Mouse (Mus musculus) heart, embryonic 11.5 days (tissue): ENCODE measurements around the gene Plekhb2. TPM values are rescaled to one million over a fixed set of nuclear protein-coding genes. Genes with fewer than 3 reads are reported as not detected.

Experiments used
- ATAC-seq: fragments of 200-750 bp; cut with Nextera tagmentation; replicated peaks from 2 replicates; pipeline ENCODE4 v1.8.0; 2017; ENCODE audit warnings: moderate library complexity; ENCODE audit not compliant: insufficient number of reproducible peaks, low FRiP score, low TSS enrichment
- H3K27ac ChIP-seq: fragments of 300-500 bp; sonication (generic); 2 replicates; pipeline ENCODE4 v1.5.1; 2014; ENCODE audit warnings: mild to moderate bottlenecking, low read depth, low read length
- H3K27me3 ChIP-seq: fragments of 300-500 bp; sonication (generic); 2 replicates; pipeline ENCODE4 v1.6.1; 2014; ENCODE audit warnings: mild to moderate bottlenecking, low read length, mixed read lengths; ENCODE audit not compliant: control insufficient read depth, insufficient read depth
- H3K36me3 ChIP-seq: fragments of 300-500 bp; sonication (generic); 2 replicates; pipeline ENCODE4 v1.6.1; 2014; ENCODE audit warnings: mild to moderate bottlenecking, low read length, moderate library complexity, mixed read lengths; ENCODE audit not compliant: control insufficient read depth, insufficient read depth
- H3K4me1 ChIP-seq: fragments of 300-500 bp; sonication (generic); 2 replicates; pipeline ENCODE4 v1.6.1; 2014; ENCODE audit warnings: low read length; ENCODE audit not compliant: control insufficient read depth, insufficient read depth
- H3K4me2 ChIP-seq: fragments of 300-500 bp; sonication (generic); 2 replicates; pipeline ENCODE4 v1.6.1; 2014; ENCODE audit warnings: mild to moderate bottlenecking, moderate library complexity
- H3K4me3 ChIP-seq: fragments of 300-500 bp; sonication (generic); 2 replicates; pipeline ENCODE4 v1.5.1; 2014; ENCODE audit warnings: low read depth, low read length
- H3K9ac ChIP-seq: fragments of 300-500 bp; sonication (generic); 2 replicates; pipeline ENCODE4 v1.6.1; 2014; ENCODE audit warnings: mild to moderate bottlenecking, low read depth, low read length, moderate library complexity
- H3K9me3 ChIP-seq: fragments of 300-500 bp; sonication (generic); replicated peaks from 2 replicates; pipeline ENCODE4 v1.6.1; 2016; ENCODE audit warnings: low read length; ENCODE audit not compliant: control insufficient read depth
- WGBS: fragments of 180-500 bp; shearing (Covaris S2); extraction: QIAGEN DNeasy Blood & Tissue Kit; methylation state at CpG from one replicate; pipeline ENCODE4 v1.1.7; 2014; ENCODE audit not compliant: insufficient replicate concordance; 5-methylcytosine and 5-hydroxymethylcytosine counted together
- polyA plus RNA-seq: library from polyadenylated mRNA; unstranded; fragments of >200 nt; fragmentation: Nextera tagmentation; extraction: Ambion mirVana; gene quantifications from 2 replicates; pipeline ENCODE4 v1.2.1, GENCODE M21; 2014

Plekhb2 gene
- polyA plus RNA-seq, 1 experiment from 2014 or later = 58.0 TPM

- Histone ChIP-seq H3K9ac (no peak overlapping the region), H3K4me1 (peaks cover 7% of the 10 kb centered on the region; the same call in 1 of the 2 replicates), H3K36me3 (no peaks in the 10 kb centered on the region), H3K9me3 (0 out of 2 replicates have a peak, but pooled peaks cover 2% of the 10 kb centered on the region), H3K4me2 (no peak overlapping the region), H3K4me3 (no peak overlapping the region), H3K27ac (no peak overlapping the region), H3K27me3 (no peaks in the 10 kb centered on the region)
- ATAC-seq = no peak
These were observed 34.0 kb downstream of the Plekhb2 start for GRCm38 (mm10) chr1:34883776-34884175.

DNA sequence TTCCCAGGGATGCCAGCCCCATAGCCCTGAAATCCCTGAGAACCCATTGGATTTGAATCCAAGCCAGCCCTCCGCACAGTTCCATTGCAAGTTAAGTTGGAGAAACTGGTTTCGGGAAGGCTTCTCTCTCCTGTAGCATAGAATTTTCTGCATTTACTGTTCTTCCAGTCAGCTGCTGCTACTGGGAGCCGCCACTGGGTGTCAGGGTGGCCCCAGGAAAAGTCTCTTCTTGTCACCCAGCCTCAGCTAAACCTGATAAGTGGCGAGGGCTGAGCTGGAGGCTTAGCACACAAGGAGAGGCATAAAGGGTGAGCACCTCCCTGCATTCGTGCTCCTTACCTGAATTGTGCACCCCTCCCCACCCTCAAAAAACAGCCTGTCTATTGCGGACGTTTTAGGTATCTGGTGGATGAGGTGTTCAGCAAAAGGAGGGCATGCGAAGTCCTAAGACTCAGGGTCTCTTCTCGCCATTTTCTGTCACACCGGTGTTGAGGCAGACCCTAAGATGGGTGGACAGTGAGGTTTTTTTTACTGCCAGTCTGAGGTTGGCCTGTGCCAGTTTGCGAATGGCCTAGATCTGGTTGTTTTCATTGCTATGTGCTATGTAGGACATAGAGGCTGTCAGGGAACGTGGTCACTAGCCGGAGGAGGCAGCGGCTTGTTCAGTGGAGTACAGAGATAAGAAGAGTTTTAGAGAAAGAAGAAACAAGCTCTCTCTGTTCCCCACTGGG, 41.9 kb downstream of the Plekhb2 start:
- Histone ChIP-seq H3K27me3 (no peaks in the 10 kb centered on the region), H3K4me2 (no peak overlapping the region), H3K4me3 (no peak overlapping the region), H3K36me3 (no peaks in the 10 kb centered on the region), H3K27ac (no peak overlapping the region), H3K9me3 (no peaks in the 10 kb centered on the region), H3K4me1 (peaks cover 5% of the 10 kb centered on the region; the same call in 1 of the 2 replicates), H3K9ac (no peak overlapping the region)
- ATAC-seq = 0 out of 2 replicates have a peak, but pooled peaks have one; percentile 35
- 39% methylated on average over 14 of the region's 14 CpGs for WGBS

- Histone ChIP-seq H3K36me3 (no peaks in the 10 kb centered on the region), H3K4me1 (peaks cover 5% of the 10 kb centered on the region; the same call in 1 of the 2 replicates), H3K4me3 (no peak overlapping the region), H3K9ac (no peak overlapping the region), H3K9me3 (no peaks in the 10 kb centered on the region), H3K27me3 (no peaks in the 10 kb centered on the region), H3K27ac (no peak overlapping the region), H3K4me2 (no peak overlapping the region)
- WGBS = 31% methylated on average over 3 of the region's 3 CpGs
- no peak for ATAC-seq
These were observed 42.7 kb downstream of the Plekhb2 start for GRCm38 (mm10) chr1:34892466-34892865.

DNA sequence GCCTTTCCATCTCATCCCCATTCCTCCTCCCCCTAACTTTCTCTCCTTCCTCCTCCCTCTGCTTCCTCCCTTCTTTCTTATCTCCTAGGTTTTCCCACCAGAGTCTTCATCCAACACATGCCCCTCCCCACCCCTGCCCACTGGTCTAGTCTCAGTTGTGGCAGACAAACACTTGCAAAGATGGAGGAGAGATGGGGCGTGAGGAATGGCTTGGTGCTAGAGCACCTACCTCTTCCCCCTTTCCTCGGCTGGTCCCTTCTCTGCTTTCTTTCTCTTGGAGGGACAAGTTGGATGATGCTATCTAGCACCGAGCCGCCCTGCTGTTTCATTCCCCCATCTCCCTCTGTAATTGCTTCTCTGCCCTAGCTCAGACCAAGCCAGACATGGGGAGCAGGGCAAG, 43.6 kb downstream of the Plekhb2 start:
- ATAC-seq = no peak
- Histone ChIP-seq H3K27me3 (no peaks in the 10 kb centered on the region), H3K9ac (no peak overlapping the region), H3K9me3 (no peaks in the 10 kb centered on the region), H3K4me3 (no peak overlapping the region), H3K36me3 (no peaks in the 10 kb centered on the region), H3K4me1 (peaks cover 5% of the 10 kb centered on the region; the same call in 1 of the 2 replicates), H3K27ac (no peak overlapping the region), H3K4me2 (no peak overlapping the region)
- 76% methylated on average over 4 of the region's 4 CpGs for WGBS

GRCm38 (mm10) chr1:34893831-34894230, 44.1 kb downstream of the Plekhb2 start:
- Histone ChIP-seq H3K4me3 (no peak overlapping the region), H3K36me3 (no peaks in the 10 kb centered on the region), H3K9ac (no peak overlapping the region), H3K27me3 (no peaks in the 10 kb centered on the region), H3K4me1 (peaks cover 5% of the 10 kb centered on the region; the same call in 1 of the 2 replicates), H3K4me2 (no peak overlapping the region), H3K27ac (no peak overlapping the region), H3K9me3 (no peaks in the 10 kb centered on the region)
- no peak for ATAC-seq
- 67% methylated on average over 6 of the region's 6 CpGs for WGBS

- H3K36me3 ChIP-seq = no peaks in the 10 kb centered on the region
- peaks cover 5% of the 10 kb centered on the region; the same call in 1 of the 2 replicates for H3K4me1 ChIP-seq
- H3K4me3 ChIP-seq = no peak overlapping the region
- H3K27ac ChIP-seq = no peak overlapping the region
- H3K9ac ChIP-seq = no peak overlapping the region
- H3K9me3 ChIP-seq = no peaks in the 10 kb centered on the region
- WGBS = 86% methylated on average over 5 of the region's 5 CpGs
- ATAC-seq = no peak; the same call in 1 of the 2 replicates
- H3K27me3 ChIP-seq = no peaks in the 10 kb centered on the region; the same call in 1 of the 2 replicates
- H3K4me2 ChIP-seq = no peak overlapping the region
These were observed 46.3 kb downstream of the Plekhb2 start for GRCm38 (mm10) chr1:34896102-34896501.

DNA sequence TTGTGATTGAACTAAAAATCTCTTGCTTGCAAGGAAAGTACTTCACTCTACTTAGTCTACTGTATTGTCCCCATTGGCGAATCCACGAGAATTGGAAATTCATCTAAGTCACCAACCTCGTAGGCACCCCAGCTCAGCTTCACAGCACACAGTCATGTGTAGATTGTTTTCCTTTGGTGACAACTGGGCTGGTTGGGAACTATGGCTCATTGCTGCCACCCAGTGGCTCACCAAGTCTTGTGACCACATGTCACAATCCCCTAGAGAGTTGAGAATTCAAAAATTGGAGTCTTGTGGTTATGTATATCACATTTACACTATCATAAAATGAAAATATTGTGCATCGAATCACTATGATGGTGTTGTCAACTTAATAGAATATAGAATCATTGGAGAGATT, 47.1 kb downstream of the Plekhb2 start:
- H3K27me3 ChIP-seq = no peaks in the 10 kb centered on the region; the same call in 1 of the 2 replicates
- no peak for ATAC-seq
- H3K36me3 ChIP-seq = no peaks in the 10 kb centered on the region
- no peak overlapping the region for H3K4me2 ChIP-seq
- no peak overlapping the region for H3K27ac ChIP-seq
- H3K4me3 ChIP-seq = no peak overlapping the region
- peaks cover 5% of the 10 kb centered on the region; the same call in 1 of the 2 replicates for H3K4me1 ChIP-seq
- H3K9me3 ChIP-seq = no peaks in the 10 kb centered on the region
- no peak overlapping the region for H3K9ac ChIP-seq
- 43% methylated on average over 4 of the region's 4 CpGs for WGBS

GRCm38 (mm10) chr1:34928656-34929055, 78.9 kb downstream of the Plekhb2 start:
- Histone ChIP-seq H3K27me3 (no peaks in the 10 kb centered on the region), H3K27ac (no peak overlapping the region), H3K4me2 (no peak overlapping the region), H3K4me1 (no peaks in the 10 kb centered on the region), H3K36me3 (no peaks in the 10 kb centered on the region), H3K4me3 (no peak overlapping the region), H3K9me3 (peaks cover 5% of the 10 kb centered on the region; the same call in 1 of the 2 replicates), H3K9ac (no peak overlapping the region)
- ATAC-seq = no peak
- 85% methylated on average over 15 of the region's 15 CpGs for WGBS
